Mouse (Mus musculus) forebrain, postnatal 0 days (tissue): Measurements from ENCODE around the gene Dnm2. TPM values are rescaled to one million over a fixed set of nuclear protein-coding genes. Genes with fewer than 3 reads are reported as not detected.
"Not testable (repeated sequence)": the region's sequence is repeated elsewhere in the genome, so short reads cannot be mapped to it uniquely, and the experiment has no call there.

Experiments
- ATAC-seq: fragments of 200-750 bp; cut with Nextera tagmentation; 2 replicates; pipeline ENCODE4 v1.8.0; 2017; ENCODE audit warnings: mild to moderate bottlenecking, moderate library complexity
- DNase-seq: peaks from one replicate; pipeline ENCODE4 v3.0.0-alpha.2; 2015
- H3K27ac ChIP-seq: fragments of 300-500 bp; sonication (generic); 2 replicates; pipeline ENCODE4 v1.5.1; 2014; ENCODE audit warnings: low read depth, mild to moderate bottlenecking, antibody characterized with exemption, low read length, moderate library complexity, mixed read lengths
- H3K27me3 ChIP-seq: fragments of 300-500 bp; sonication (generic); 2 replicates; pipeline ENCODE4 v1.6.1; 2014; ENCODE audit warnings: mild to moderate bottlenecking, low read length, mixed read lengths; ENCODE audit not compliant: insufficient read depth
- H3K36me3 ChIP-seq: fragments of 300-500 bp; sonication (generic); 2 replicates; pipeline ENCODE4 v1.6.1; 2014; ENCODE audit warnings: mild to moderate bottlenecking, moderate library complexity; ENCODE audit not compliant: insufficient read depth
- H3K4me1 ChIP-seq: fragments of 300-500 bp; sonication (generic); 2 replicates; pipeline ENCODE4 v1.6.1; 2014; ENCODE audit warnings: antibody characterized with exemption; ENCODE audit not compliant: insufficient read depth
- H3K4me2 ChIP-seq: fragments of 300-500 bp; sonication (generic); 2 replicates; pipeline ENCODE4 v1.6.1; 2014; ENCODE audit warnings: low read depth, mild to moderate bottlenecking, moderate library complexity
- H3K4me3 ChIP-seq: fragments of 300-500 bp; sonication (generic); 2 replicates; pipeline ENCODE4 v1.5.1; 2014; ENCODE audit warnings: low read depth, low read length, mixed read lengths
- H3K9ac ChIP-seq: fragments of 300-500 bp; sonication (generic); 2 replicates; pipeline ENCODE4 v1.6.1; 2014; ENCODE audit warnings: mild to moderate bottlenecking
- H3K9me3 ChIP-seq: fragments of 300-500 bp; sonication (generic); 2 replicates; pipeline ENCODE4 v1.6.1; 2016; ENCODE audit warnings: low read length
- CTCF ChIP-seq: sonication (generic); IDR thresholded peaks from 2 replicates; pipeline ENCODE4 v1.5.1; 2016; ENCODE audit warnings: antibody characterized with exemption, control low read depth, low read depth
- WGBS: fragments of 180-500 bp; shearing (Covaris S2); extraction: QIAGEN DNeasy Blood & Tissue Kit; methylation state at CpG from one replicate; pipeline ENCODE4 v1.1.7; 2014; 5-methylcytosine and 5-hydroxymethylcytosine counted together
- polyA plus RNA-seq: library from polyadenylated mRNA; unstranded; fragments of >200 nt; fragmentation: Nextera tagmentation; extraction: Ambion mirVana; gene quantifications from 2 replicates; pipeline ENCODE4 v1.2.1, GENCODE M21; 2015
- total RNA-seq: library from RNA; depleted of rRNA; stranded (reverse); fragments of >200 nt; gene quantifications from 2 replicates; pipeline ENCODE4 v1.2.3, GENCODE M21; 2014

The Dnm2 gene
- total and polyA plus RNA-seq, 2 experiments from 2014 or later = 64.0 to 68.5 TPM

DNA sequence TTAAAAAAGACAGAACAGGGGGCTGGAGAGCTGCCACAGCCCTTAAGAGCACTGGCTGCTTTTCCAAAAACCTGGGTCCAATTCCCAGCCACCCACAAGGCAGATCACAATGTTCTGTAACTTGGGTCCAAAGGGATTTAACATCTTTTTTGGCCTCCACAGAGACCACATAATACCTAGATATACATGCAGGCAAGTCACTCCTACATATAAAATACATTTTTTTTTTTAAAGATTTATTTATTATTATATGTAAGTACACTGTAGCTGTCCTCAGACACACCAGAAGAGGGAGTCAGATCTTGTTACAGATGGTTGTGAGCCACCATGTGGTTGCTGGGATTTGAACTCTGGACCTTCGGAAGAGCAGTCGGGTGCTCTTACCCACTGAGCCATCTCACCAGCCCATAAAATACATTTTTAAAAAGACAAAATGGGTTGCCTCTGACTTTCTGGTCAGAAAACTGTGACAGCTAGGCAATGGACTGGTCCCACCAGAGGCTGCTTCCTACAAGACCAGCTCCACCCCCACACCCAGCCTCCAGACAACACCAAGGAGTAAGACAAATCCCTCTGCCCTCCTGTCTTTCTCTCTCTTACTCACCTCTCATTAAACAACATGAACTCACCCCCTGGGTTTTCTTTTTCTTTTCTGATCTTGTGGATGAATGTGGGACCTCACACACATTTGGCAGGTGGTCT is 102.5 kb downstream of the Dnm2 start:
- H3K9ac ChIP-seq = no peak overlapping the region
- H3K4me2 ChIP-seq = no peak overlapping the region
- WGBS = 100% methylated on average over 2 of the region's 2 CpGs
- TF ChIP-seq CTCF = no peak
- no peak overlapping the region for H3K4me3 ChIP-seq
- DNase-seq (no peak), ATAC-seq (no peak)
- no peaks in the 10 kb centered on the region for H3K27me3 ChIP-seq
- H3K4me1 ChIP-seq = no peaks in the 10 kb centered on the region
- H3K9me3 ChIP-seq = no peaks in the 10 kb centered on the region
- no peaks in the 10 kb centered on the region for H3K36me3 ChIP-seq
- H3K27ac ChIP-seq = no peak overlapping the region

DNA sequence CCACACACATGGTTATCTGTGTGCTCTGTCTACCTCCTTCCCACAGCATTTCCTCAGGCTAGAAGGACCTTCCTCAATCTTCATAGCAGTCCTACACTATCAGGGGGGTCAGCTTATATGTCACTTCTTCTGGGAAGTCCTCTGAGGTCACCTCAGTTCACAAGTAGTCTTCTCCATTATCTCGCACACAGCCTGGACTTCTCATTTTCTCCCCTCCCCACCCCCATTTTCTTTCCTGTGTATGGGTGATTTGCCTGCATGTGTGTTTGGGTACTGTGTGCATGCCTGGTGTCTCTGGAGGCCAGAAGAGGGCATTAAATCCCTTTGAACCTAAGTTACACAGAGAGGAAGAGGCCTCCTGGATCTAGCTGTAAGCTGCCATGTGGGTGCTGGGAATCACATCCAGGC is 103.2 kb downstream of the Dnm2 start:
- H3K9ac ChIP-seq = no peak overlapping the region
- TF ChIP-seq CTCF = no peak
- H3K4me1 ChIP-seq = no peaks in the 10 kb centered on the region
- H3K9me3 ChIP-seq = no peaks in the 10 kb centered on the region
- ATAC-seq = no peak
- H3K4me3 ChIP-seq = no peak overlapping the region
- 91% methylated on average over 1 of the region's 1 CpGs for WGBS
- H3K27ac ChIP-seq = no peak overlapping the region
- H3K36me3 ChIP-seq = no peaks in the 10 kb centered on the region
- no peaks in the 10 kb centered on the region for H3K27me3 ChIP-seq
- no peak for DNase-seq
- H3K4me2 ChIP-seq = no peak overlapping the region

- no peak for ATAC-seq
- Histone ChIP-seq H3K27me3 (no peaks in the 10 kb centered on the region), H3K36me3 (no peaks in the 10 kb centered on the region)
These were observed 111.8 kb downstream of the Dnm2 start for GRCm38 (mm10) chr9:21536501-21536900.

DNA sequence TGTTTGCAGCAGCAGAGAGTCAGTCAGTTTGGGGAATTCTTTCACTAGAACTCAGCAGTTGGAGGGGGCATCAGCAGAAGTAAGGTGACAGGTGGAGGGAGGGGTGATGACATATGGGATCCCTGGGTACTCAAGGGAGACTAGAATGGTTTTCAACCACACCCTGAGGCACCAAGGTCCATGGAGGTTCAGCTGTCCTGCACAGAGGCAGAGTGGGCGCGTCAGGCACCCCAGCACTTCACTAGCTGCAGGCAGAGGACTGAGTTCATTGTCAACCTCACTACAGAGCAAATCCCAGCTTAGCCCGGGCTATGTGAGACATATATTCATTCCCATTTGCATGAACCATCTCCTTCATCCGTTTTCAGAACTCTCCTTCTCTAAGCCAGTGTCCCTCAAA is 112.3 kb downstream of the Dnm2 start:
- Histone ChIP-seq H3K4me1 (no peaks in the 10 kb centered on the region), H3K9ac (no peak overlapping the region), H3K27ac (no peak overlapping the region), H3K9me3 (no peaks in the 10 kb centered on the region), H3K4me3 (no peak overlapping the region), H3K4me2 (no peak overlapping the region), H3K36me3 (no peaks in the 10 kb centered on the region), H3K27me3 (no peaks in the 10 kb centered on the region)
- ATAC-seq = no peak
- no peak for TF ChIP-seq CTCF
- 66% methylated on average over 4 of the region's 4 CpGs for WGBS
- no peak for DNase-seq

More at GRCm38 (mm10) chr9:21536501-21536900, 111.8 kb downstream of the Dnm2 start:
- no peak overlapping the region for H3K4me2 ChIP-seq
- H3K9me3 ChIP-seq = no peaks in the 10 kb centered on the region
- no peak for DNase-seq
- no peak for TF ChIP-seq CTCF
- no peaks in the 10 kb centered on the region for H3K4me1 ChIP-seq
- 95% methylated on average over 14 of the region's 14 CpGs for WGBS
- no peak overlapping the region for H3K27ac ChIP-seq
- no peak overlapping the region for H3K9ac ChIP-seq
- H3K4me3 ChIP-seq = no peak overlapping the region

DNA sequence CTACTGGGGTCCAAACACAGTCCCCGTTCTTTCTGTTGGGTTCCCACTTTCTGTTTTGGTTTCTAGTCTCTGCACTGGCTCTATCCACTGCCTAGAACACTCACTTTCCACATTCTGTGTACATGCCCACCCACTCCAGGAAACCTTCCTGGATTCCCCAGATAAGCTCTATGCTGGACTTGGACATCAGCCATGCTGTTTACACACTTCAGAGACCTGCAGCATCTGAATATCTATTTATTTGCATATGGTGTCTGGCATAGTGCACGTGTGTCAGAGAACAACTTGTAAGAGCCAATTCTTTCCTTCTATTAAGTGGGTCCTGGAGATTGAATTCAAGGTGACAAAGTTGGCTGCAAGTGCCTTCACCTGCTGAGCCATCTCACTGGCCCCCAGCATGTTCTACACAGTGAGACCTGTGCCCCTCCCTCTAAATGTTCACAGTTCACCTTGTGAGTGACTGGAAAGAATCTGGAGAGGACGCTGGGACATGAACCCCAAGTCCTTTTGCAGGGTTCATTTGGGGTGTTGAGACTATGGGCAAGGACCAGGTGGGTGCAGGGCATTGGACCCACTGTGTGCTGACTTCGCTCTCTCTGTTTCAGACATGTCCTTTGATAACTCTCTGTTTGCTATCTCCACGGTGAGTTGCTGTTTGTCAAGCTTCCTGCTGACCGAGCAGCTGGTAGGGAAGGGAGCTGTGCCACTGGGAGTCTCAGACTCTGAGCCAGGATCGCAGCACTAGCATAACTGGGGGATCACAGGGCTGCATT is 115.5 kb downstream of the Dnm2 start:
- H3K9ac ChIP-seq = no peak overlapping the region
- TF ChIP-seq CTCF = no peak
- H3K27ac ChIP-seq = no peak overlapping the region
- H3K27me3 ChIP-seq = no peaks in the 10 kb centered on the region
- H3K36me3 ChIP-seq = no peaks in the 10 kb centered on the region
- ATAC-seq = no peak
- H3K4me3 ChIP-seq = no peak overlapping the region
- H3K4me1 ChIP-seq = no peaks in the 10 kb centered on the region
- 77% methylated on average over 7 of the region's 7 CpGs for WGBS
- H3K9me3 ChIP-seq = no peaks in the 10 kb centered on the region
- DNase-seq = no peak
- no peak overlapping the region for H3K4me2 ChIP-seq

GRCm38 (mm10) chr9:21542001-21542400 is 117.3 kb downstream of the Dnm2 start:
- not testable (repeated sequence) for DNase-seq, H3K27me3 ChIP-seq, ATAC-seq, H3K4me3 ChIP-seq, H3K9ac ChIP-seq, H3K27ac ChIP-seq, H3K9me3 ChIP-seq, H3K36me3 ChIP-seq, H3K4me2 ChIP-seq, H3K4me1 ChIP-seq
- 79% methylated on average over 2 of the region's 2 CpGs for WGBS

- TF ChIP-seq CTCF = peak; percentile 6; the same call in 1 of the 2 replicates
- Histone ChIP-seq H3K4me3 (peak overlapping the region; percentile 69), H3K4me1 (peaks cover 10% of the 10 kb centered on the region), H3K4me2 (peak overlapping the region; percentile 64), H3K9me3 (no peaks in the 10 kb centered on the region), H3K9ac (peak overlapping the region; percentile 93), H3K36me3 (no peaks in the 10 kb centered on the region; the same call in 1 of the 2 replicates), H3K27ac (peak overlapping the region; percentile 97), H3K27me3 (no peaks in the 10 kb centered on the region)
- peak; percentile 33 for ATAC-seq
- WGBS = 3% methylated on average over 9 of the region's 9 CpGs
- no peak for DNase-seq
These were observed 120.7 kb downstream of the Dnm2 start for GRCm38 (mm10) chr9:21545351-21545915.
